Mouse (Mus musculus) liver, postnatal 0 days (tissue): Measurements from ENCODE around the gene Sugp1. TPM values are rescaled to one million over a fixed set of nuclear protein-coding genes. Genes with fewer than 3 reads are reported as not detected.

Experiments used
- ATAC-seq: fragments of 200-750 bp; cut with Nextera tagmentation; 2 replicates; pipeline ENCODE4 v1.8.0; 2017; ENCODE audit warnings: mild to moderate bottlenecking, moderate library complexity
- DNase-seq: peaks from one replicate; pipeline ENCODE4 v3.0.0-alpha.2; 2016
- H3K27ac ChIP-seq: fragments of 300-500 bp; sonication (generic); 2 replicates; pipeline ENCODE4 v1.5.1; 2014; ENCODE audit warnings: antibody characterized with exemption, moderate library complexity, mild to moderate bottlenecking, low read depth
- H3K27me3 ChIP-seq: fragments of 300-500 bp; sonication (generic); 2 replicates; pipeline ENCODE4 v1.6.1; 2014; ENCODE audit warnings: low read length, control low read depth, mixed read lengths; ENCODE audit not compliant: insufficient read depth
- H3K36me3 ChIP-seq: fragments of 300-500 bp; sonication (generic); replicated peaks from 2 replicates; pipeline ENCODE4 v1.6.1; 2014; ENCODE audit warnings: mild to moderate bottlenecking, control low read depth, low read length, moderate library complexity, mixed read lengths; ENCODE audit not compliant: insufficient read depth
- H3K4me1 ChIP-seq: fragments of 300-500 bp; sonication (generic); 2 replicates; pipeline ENCODE4 v1.6.1; 2014; ENCODE audit warnings: antibody characterized with exemption, mild to moderate bottlenecking, control low read depth; ENCODE audit not compliant: insufficient read depth
- H3K4me2 ChIP-seq: fragments of 300-500 bp; sonication (generic); 2 replicates; pipeline ENCODE4 v1.6.1; 2014; ENCODE audit warnings: low read depth, mild to moderate bottlenecking, low read length, moderate library complexity, mixed read lengths
- H3K4me3 ChIP-seq: fragments of 300-500 bp; sonication (generic); 2 replicates; pipeline ENCODE4 v1.5.1; 2014; ENCODE audit warnings: low read depth, low read length
- H3K9ac ChIP-seq: fragments of 300-500 bp; sonication (generic); replicated peaks from 2 replicates; pipeline ENCODE4 v1.6.1; 2014; ENCODE audit warnings: mild to moderate bottlenecking, moderate library complexity
- H3K9me3 ChIP-seq: fragments of 300-500 bp; sonication (generic); 2 replicates; pipeline ENCODE4 v1.6.1; 2016; ENCODE audit warnings: mild to moderate bottlenecking, control low read depth, low read length, mixed read lengths
- CTCF ChIP-seq: sonication (generic); IDR thresholded peaks from 2 replicates; pipeline ENCODE4 v1.5.1; 2016; ENCODE audit warnings: antibody characterized with exemption, low read depth
- EP300 ChIP-seq: IDR thresholded peaks from 2 replicates; pipeline ENCODE4 v1.6.1; 2016; ENCODE audit warnings: antibody characterized with exemption, low read depth, mild to moderate bottlenecking
- WGBS: fragments of 180-500 bp; shearing (Covaris S2); extraction: QIAGEN DNeasy Blood & Tissue Kit; methylation state at CpG from one replicate; pipeline ENCODE4 v1.1.7; 2014; ENCODE audit not compliant: insufficient replicate concordance; 5-methylcytosine and 5-hydroxymethylcytosine counted together
- polyA plus RNA-seq: library from polyadenylated mRNA; unstranded; fragments of >200 nt; fragmentation: Nextera tagmentation; extraction: Ambion mirVana; gene quantifications from 2 replicates; pipeline ENCODE4 v1.2.1, GENCODE M21; 2015

Gene Sugp1
- polyA plus RNA-seq, 1 experiment from 2014 or later, result 11.7 TPM

DNA sequence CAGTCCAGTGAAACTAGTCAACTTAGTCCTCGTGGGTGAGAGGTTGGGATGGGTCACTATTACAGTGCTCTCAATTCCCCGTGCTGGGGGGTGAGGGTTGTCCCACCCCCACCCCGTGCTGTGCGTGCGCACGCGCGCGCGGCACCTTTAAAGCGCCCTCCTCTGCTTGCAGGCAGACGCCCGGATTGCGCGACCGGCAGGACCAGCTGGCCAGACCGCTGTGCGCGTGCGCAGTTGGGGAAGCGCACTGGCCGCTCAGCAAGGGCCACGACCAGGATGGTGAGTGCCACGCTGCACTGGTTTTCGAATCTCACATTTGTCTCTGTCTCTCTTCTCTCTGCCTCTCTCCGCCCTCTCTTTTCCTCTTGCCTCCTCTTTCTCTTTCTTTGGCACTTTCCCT is 40.7 kb downstream of the Sugp1 start, which contains the start of gene Hapln4:
Gene Hapln4 (plus strand): TSS at position 173 of the 400 bp plus-strand sequence.
- 3% methylated on average over 26 of the region's 26 CpGs for WGBS
- Histone ChIP-seq H3K27ac (no peak within 1 kb of the TSS), H3K36me3 (no peaks in the 10 kb centered on the region), H3K9me3 (no peaks in the 10 kb centered on the region), H3K4me1 (peaks cover 20% of the 10 kb centered on the region), H3K27me3 (peaks cover 66% of the 10 kb centered on the region), H3K4me3 (peak within 1 kb of the TSS; percentile 41), H3K4me2 (peak within 1 kb of the TSS; percentile 68), H3K9ac (no peak within 1 kb of the TSS; the same call in 1 of the 2 replicates)
- DNase-seq (peak; percentile 72), ATAC-seq (peak; percentile 53)
- no peak for TF ChIP-seq CTCF
- TF ChIP-seq EP300, result no peak

DNA sequence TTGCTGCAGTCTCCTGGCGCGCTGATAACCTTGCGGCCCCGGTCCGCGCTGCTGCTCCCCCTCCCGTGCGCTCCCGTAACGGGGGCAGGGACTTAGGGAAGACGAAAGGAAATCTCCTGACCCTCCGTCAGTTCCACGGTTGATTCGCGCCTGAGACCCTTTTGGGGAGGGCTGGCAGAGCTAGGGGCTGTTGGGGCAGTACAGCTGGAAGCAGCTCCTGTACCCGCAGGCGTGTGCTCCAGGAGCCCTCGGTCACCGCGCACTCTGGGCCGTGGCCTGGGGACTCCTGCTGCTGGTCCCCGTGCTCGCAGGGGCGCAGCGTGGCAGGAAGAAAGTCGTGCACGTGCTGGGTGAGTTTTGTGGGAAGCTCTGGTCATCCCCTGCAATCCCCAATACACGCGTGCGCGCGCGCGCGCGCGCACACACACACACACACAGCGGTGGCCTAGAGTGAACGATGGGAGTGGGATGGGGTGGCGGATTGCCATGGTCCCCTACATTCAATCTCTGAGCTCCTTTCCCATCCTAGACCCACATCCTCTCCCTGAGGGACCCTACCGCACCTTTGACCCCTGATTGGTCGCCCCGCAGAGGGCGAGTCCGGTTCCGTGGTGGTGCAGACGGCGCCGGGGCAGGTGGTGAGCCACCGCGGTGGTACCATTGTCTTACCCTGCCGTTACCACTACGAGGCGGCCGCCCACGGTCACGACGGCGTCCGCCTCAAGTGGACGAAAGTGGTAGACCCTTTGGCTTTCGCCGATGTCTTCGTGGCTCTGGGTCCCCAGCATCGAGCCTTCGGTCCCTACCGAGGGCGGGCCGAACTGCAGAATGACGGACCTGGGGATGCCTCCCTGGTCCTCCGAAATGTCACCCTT is 41.8 kb downstream of the Sugp1 start:
- Histone ChIP-seq H3K4me1 (peaks cover 20% of the 10 kb centered on the region), H3K27me3 (peaks cover 77% of the 10 kb centered on the region), H3K9ac (no peak overlapping the region; the same call in 1 of the 2 replicates)

DNA sequence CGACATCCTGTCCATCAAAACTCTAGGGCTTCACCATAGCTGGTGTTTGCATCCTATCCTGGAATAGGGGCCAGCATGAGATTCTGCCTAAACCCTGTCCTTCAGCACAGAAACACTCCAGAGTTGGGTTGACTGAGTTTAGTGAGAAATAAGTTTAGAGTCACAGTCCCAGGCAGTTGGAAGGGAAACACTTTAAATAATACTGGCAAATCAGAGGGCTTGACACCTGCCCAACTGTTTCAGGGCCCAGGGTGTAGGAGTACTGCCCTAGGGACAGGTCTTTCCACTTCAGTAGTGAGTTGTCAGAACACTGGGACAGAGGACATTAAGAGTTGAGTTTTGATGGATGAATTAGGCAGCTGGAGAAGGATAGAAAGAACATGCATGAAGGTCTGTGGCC is 43.5 kb downstream of the Sugp1 start:
- no peak for DNase-seq
- H3K27me3 ChIP-seq, result peaks cover 89% of the 10 kb centered on the region
- 38% methylated on average over 1 of the region's 1 CpGs for WGBS

More for the DNA sequence above, 41.8 kb downstream of the Sugp1 start:
- no peak for TF ChIP-seq EP300
- no peak for TF ChIP-seq CTCF
- no peak for ATAC-seq
- H3K4me3 ChIP-seq, result peak overlapping the region; percentile 41
- H3K4me2 ChIP-seq, result peak overlapping the region; percentile 68
- 3% methylated on average over 71 of the region's 71 CpGs for WGBS
- no peak for DNase-seq
- H3K36me3 ChIP-seq, result no peaks in the 10 kb centered on the region
- H3K9me3 ChIP-seq, result no peaks in the 10 kb centered on the region
- H3K27ac ChIP-seq, result no peak overlapping the region

DNA sequence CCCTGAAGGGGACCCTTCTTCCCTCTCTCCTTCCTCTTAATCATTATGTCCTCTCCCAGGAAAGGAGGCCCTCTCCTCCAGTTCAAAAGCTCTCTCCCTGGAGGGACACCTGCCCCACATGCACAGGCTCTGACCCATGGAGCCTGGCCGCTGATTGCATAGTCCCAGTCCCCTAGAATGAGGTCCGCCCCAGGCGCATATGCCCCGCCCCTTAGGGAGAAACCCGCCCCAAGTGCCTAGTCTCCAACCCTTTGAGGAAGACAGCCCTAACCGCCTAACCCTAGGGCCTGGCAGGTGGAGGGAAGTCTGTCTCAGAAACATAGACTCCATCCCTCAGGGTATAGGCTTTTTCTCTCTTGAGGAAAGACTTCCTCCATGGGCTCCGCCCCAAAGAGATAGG is 44.6 kb downstream of the Sugp1 start:
- DNase-seq (peak; percentile 39), ATAC-seq (no peak)
- Histone ChIP-seq H3K36me3 (no peaks in the 10 kb centered on the region), H3K4me3 (no peak overlapping the region), H3K4me1 (peaks cover 20% of the 10 kb centered on the region), H3K27ac (no peak overlapping the region), H3K9me3 (no peaks in the 10 kb centered on the region), H3K4me2 (no peak overlapping the region), H3K9ac (no peak overlapping the region), H3K27me3 (peaks cover 83% of the 10 kb centered on the region)
- 8% methylated on average over 7 of the region's 7 CpGs for WGBS
- TF ChIP-seq EP300, result no peak
- TF ChIP-seq CTCF, result no peak

More for the DNA sequence above, 43.5 kb downstream of the Sugp1 start:
- Histone ChIP-seq H3K4me1 (peaks cover 20% of the 10 kb centered on the region), H3K9me3 (no peaks in the 10 kb centered on the region), H3K4me3 (no peak overlapping the region), H3K27ac (no peak overlapping the region), H3K9ac (no peak overlapping the region), H3K4me2 (no peak overlapping the region), H3K36me3 (no peaks in the 10 kb centered on the region)
- TF ChIP-seq EP300 (no peak), CTCF (no peak)
- no peak for ATAC-seq

DNA sequence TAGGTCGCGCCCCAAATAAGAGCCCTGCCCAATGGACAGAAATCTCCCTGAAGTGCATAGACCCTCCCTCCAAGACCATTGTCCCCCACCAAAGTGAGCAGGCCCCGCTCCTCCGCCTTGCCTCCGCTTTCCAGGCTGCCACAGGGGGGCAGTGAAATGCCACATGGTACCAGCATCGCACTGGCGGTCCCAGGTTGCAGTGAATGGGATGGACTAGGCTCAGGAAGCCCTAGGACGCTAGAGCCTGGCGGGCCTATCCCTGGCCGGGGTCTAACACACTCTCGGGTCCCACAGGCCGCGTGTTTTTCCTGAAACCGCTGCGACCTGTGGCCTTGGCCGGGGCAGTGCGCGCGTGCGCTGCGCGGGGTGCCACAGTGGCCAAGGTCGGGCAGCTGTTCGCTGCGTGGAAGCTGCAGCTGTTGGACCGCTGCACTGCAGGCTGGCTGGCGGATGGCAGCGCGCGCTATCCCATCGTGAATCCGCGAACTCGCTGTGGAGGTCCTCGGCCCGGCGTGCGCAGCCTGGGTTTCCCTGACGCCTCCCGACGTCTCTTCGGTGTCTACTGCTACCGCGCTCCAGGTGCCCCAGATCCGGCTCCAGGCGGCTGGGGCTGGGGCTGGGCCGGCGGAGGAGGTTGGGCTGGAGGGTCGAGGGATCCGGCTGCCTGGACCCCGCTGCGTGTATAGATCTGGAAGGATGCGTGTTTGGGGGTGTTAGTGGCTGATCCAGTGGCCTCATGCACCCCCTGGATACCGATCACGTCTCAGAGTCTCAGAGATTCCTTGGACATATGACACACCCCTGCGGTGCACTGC is 45.4 kb downstream of the Sugp1 start:
- H3K27ac ChIP-seq, result no peak overlapping the region
- peak; percentile 71 for TF ChIP-seq CTCF
- TF ChIP-seq EP300, result no peak
- WGBS, result 5% methylated on average over 54 of the region's 56 CpGs
- H3K4me1 ChIP-seq, result peaks cover 19% of the 10 kb centered on the region
- H3K9me3 ChIP-seq, result no peaks in the 10 kb centered on the region
- ATAC-seq, result no peak
- H3K27me3 ChIP-seq, result peaks cover 75% of the 10 kb centered on the region
- peak; percentile 50 for DNase-seq
- H3K9ac ChIP-seq, result no peak overlapping the region
- no peak overlapping the region for H3K4me2 ChIP-seq
- H3K36me3 ChIP-seq, result no peaks in the 10 kb centered on the region
- no peak overlapping the region for H3K4me3 ChIP-seq
